Mouse (Mus musculus) small intestine, adult 2 months (tissue): ENCODE results near the gene Slf2.

Experiments
- CTCF ChIP-seq: fragments of 200-500 bp; IDR thresholded peaks from 2 replicates; pipeline ENCODE4 v1.5.1; 2012; ENCODE audit warnings: low read depth, mild to moderate bottlenecking, control low read depth, inconsistent platforms, low read length, moderate library complexity, mixed read lengths; ENCODE audit not compliant: insufficient replicate concordance, insufficient read length; ENCODE audit errors: extremely low read depth
- POLR2A ChIP-seq: fragments of 200-500 bp; IDR thresholded peaks from 2 replicates; pipeline ENCODE4 v1.6.1; 2012; ENCODE audit warnings: low read depth, mild to moderate bottlenecking, control low read depth, inconsistent platforms, low read length, moderate library complexity

GRCm38 (mm10) chr19:44891446-44891845 is 39.5 kb upstream of the Slf2 start:
- TF ChIP-seq CTCF (no peak), POLR2A (no peak)
